Mouse (Mus musculus) E14TG2a.4 (cell line): ENCODE data around the gene 4931428F04Rik.

Source experiments
- CTCF ChIP-seq: conservative IDR thresholded peaks from 2 replicates; pipeline ENCODE4 v1.5.1; 2014; ENCODE audit warnings: low read length
- NANOG ChIP-seq: IDR thresholded peaks from 2 replicates; pipeline ENCODE4 v1.6.1; 2014; ENCODE audit warnings: borderline replicate concordance, low read length, mixed read lengths

GRCm38 (mm10) chr8:105269075-105269458 lies 20.6 kb downstream of the 4931428F04Rik start:
- TF ChIP-seq CTCF = no peak
- TF ChIP-seq NANOG = no peak
